Mouse (Mus musculus) embryonic fibroblast, embryonic 13.5 days (primary cell): Measurements from ENCODE around the gene Duxf3.
"Not testable (repeated sequence)": the region's sequence is repeated elsewhere in the genome, so short reads cannot be mapped to it uniquely, and the experiment has no call there.

Experiments used
- CTCF ChIP-seq: IDR thresholded peaks from 2 replicates; pipeline ENCODE4 v1.5.1; 2011; ENCODE audit warnings: mild to moderate bottlenecking, control low read depth, low read length, moderate library complexity, borderline replicate concordance; ENCODE audit not compliant: insufficient read depth
- POLR2A ChIP-seq: IDR thresholded peaks from 2 replicates; pipeline ENCODE4 v1.6.1; 2011; ENCODE audit warnings: low read depth, mild to moderate bottlenecking, control low read depth, low read length, moderate library complexity

DNA sequence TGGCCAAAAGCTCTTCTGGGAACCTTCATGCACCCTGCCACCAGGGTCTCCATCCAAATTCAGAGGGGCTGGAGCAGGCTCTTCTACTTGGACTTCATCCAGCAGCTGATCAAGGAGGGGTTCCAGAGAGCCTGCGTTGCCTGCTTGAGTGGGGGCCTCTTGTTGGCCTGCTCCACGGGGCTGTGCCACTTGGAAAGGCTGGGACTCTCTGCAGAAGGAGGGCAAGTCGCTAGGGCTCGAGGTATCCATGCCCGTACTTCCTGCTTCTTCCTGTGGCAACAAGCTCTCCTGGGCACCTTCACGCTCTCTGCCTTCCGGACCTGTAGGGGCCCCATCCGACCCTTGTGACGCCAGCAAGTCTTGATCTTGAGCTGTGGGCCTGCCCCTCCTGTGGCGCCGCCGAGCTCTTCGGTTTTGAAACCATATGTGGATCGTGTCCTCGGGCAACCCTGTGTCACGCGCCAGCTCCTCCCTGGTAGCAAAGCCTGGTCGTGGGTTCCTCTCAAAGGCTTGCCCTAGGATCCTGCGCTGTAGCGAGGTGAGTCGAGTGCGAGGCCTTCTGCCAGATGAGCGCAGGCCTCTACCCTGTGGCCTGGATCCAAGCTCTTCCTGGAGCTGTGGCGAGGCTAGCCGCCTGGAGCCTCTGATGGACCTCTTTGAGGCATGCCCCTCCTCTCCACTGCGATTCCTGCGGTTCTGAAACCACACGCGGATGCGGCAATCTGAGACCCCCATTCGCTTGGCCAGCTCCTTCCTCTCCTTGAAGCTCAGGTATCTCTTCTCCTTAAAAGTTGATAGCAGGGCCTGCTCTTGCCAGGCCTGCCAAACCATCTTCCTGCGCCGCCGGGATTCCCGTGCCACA, 465 bp downstream of the Duxf3 start:
- TF ChIP-seq POLR2A, CTCF: not testable (repeated sequence)
